Mouse (Mus musculus) limb, embryonic 14.5 days (tissue): ENCODE measurements at regions not wholly inside any gene's neighbourhood (a gene's known extent, or its start where the extent isn't known, plus 50 kb on each side); places are given as distances from the start of the nearest gene placed in this dataset.

ENCODE experiments used
- ATAC-seq: fragments of 200-750 bp; cut with Nextera tagmentation; 2 replicates; pipeline ENCODE4 v1.8.0; 2017; ENCODE audit warnings: low read depth, moderate number of reproducible peaks, moderate TSS enrichment; ENCODE audit not compliant: low FRiP score
- DNase-seq: peaks from one replicate; pipeline ENCODE4 v3.0.0-alpha.2; 2015; ENCODE audit warnings: low spot score
- H3K27ac ChIP-seq: fragments of 300-500 bp; sonication (generic); replicated peaks from 2 replicates; pipeline ENCODE4 v1.5.1; 2014; ENCODE audit warnings: low read depth, mild to moderate bottlenecking, low read length, moderate library complexity, mixed read lengths
- H3K27me3 ChIP-seq: fragments of 300-500 bp; sonication (generic); 2 replicates; pipeline ENCODE4 v1.6.1; 2014; ENCODE audit warnings: low read length, mixed read lengths; ENCODE audit not compliant: control insufficient read depth, insufficient read depth
- H3K36me3 ChIP-seq: fragments of 300-500 bp; sonication (generic); 2 replicates; pipeline ENCODE4 v1.6.1; 2014; ENCODE audit warnings: mild to moderate bottlenecking, low read length, moderate library complexity, mixed read lengths; ENCODE audit not compliant: control insufficient read depth, insufficient read depth
- H3K4me1 ChIP-seq: fragments of 300-500 bp; sonication (generic); 2 replicates; pipeline ENCODE4 v1.6.1; 2014; ENCODE audit warnings: antibody characterized with exemption, low read length, mixed read lengths; ENCODE audit not compliant: control insufficient read depth, insufficient read depth
- H3K4me2 ChIP-seq: fragments of 300-500 bp; sonication (generic); replicated peaks from 2 replicates; pipeline ENCODE4 v1.6.1; 2014; ENCODE audit warnings: low read depth, mild to moderate bottlenecking, low read length, moderate library complexity; ENCODE audit not compliant: severe bottlenecking
- H3K4me3 ChIP-seq: fragments of 300-500 bp; sonication (generic); replicated peaks from 2 replicates; pipeline ENCODE4 v1.5.1; 2014; ENCODE audit warnings: low read length
- H3K9ac ChIP-seq: fragments of 300-500 bp; sonication (generic); 2 replicates; pipeline ENCODE4 v1.6.1; 2014; ENCODE audit warnings: mild to moderate bottlenecking, low read depth, low read length, moderate library complexity; ENCODE audit not compliant: severe bottlenecking
- H3K9me3 ChIP-seq: fragments of 300-500 bp; sonication (generic); 2 replicates; pipeline ENCODE4 v1.6.1; 2016; ENCODE audit warnings: low read length; ENCODE audit not compliant: control insufficient read depth
- POLR2A ChIP-seq: fragments of 200-500 bp; IDR thresholded peaks from 2 replicates; pipeline ENCODE4 v1.8.0; 2012; ENCODE audit warnings: inconsistent platforms, mild to moderate bottlenecking, moderate library complexity, borderline replicate concordance; ENCODE audit not compliant: insufficient read depth, insufficient read length; ENCODE audit errors: extremely low read depth
- WGBS: fragments of 180-500 bp; shearing (Covaris S2); extraction: QIAGEN DNeasy Blood & Tissue Kit; methylation state at CpG from one replicate; pipeline ENCODE4 v1.1.7; 2014; 5-methylcytosine and 5-hydroxymethylcytosine counted together

- no peaks in the 10 kb centered on the region for H3K27me3 ChIP-seq
- no peak overlapping the region for H3K4me2 ChIP-seq
- H3K9ac ChIP-seq = no peak overlapping the region
- DNase-seq (no peak), ATAC-seq (no peak)
- H3K27ac ChIP-seq = no peak overlapping the region
- TF ChIP-seq POLR2A = no peak
- H3K9me3 ChIP-seq = no peaks in the 10 kb centered on the region
- H3K4me1 ChIP-seq = no peaks in the 10 kb centered on the region
- H3K4me3 ChIP-seq = no peak overlapping the region
- no peaks in the 10 kb centered on the region for H3K36me3 ChIP-seq
- 69% methylated on average over 4 of the region's 4 CpGs for WGBS
Measured at GRCm38 (mm10) chr8:97315497-97315896, 1427.2 kb upstream of the Got2 start.

- Histone ChIP-seq H3K27ac (no peak overlapping the region), H3K4me1 (no peaks in the 10 kb centered on the region), H3K4me2 (no peak overlapping the region), H3K27me3 (no peaks in the 10 kb centered on the region), H3K9me3 (no peaks in the 10 kb centered on the region), H3K4me3 (no peak overlapping the region), H3K9ac (no peak overlapping the region), H3K36me3 (no peaks in the 10 kb centered on the region)
- ATAC-seq = no peak
- DNase-seq = no peak
- WGBS = 54% methylated on average over 7 of the region's 7 CpGs
- no peak for TF ChIP-seq POLR2A
Measured at GRCm38 (mm10) chr8:97308304-97308703, 1420.0 kb upstream of the Got2 start.

GRCm38 (mm10) chr8:97270582-97270981 is 1382.2 kb upstream of the Got2 start:
- H3K36me3 ChIP-seq = no peaks in the 10 kb centered on the region
- no peak overlapping the region for H3K4me3 ChIP-seq
- H3K27me3 ChIP-seq = no peaks in the 10 kb centered on the region
- H3K4me2 ChIP-seq = no peak overlapping the region
- no peak overlapping the region for H3K27ac ChIP-seq
- WGBS = 34% methylated on average over 3 of the region's 3 CpGs
- H3K9ac ChIP-seq = no peak overlapping the region
- ATAC-seq (no peak), DNase-seq (no peak)
- no peak for TF ChIP-seq POLR2A
- H3K4me1 ChIP-seq = no peaks in the 10 kb centered on the region
- H3K9me3 ChIP-seq = no peaks in the 10 kb centered on the region

GRCm38 (mm10) chr8:97260964-97261363 is 1372.6 kb upstream of the Got2 start:
- Histone ChIP-seq H3K4me1 (peaks cover 3% of the 10 kb centered on the region; the same call in 1 of the 2 replicates), H3K9ac (no peak overlapping the region), H3K27me3 (no peaks in the 10 kb centered on the region), H3K4me2 (no peak overlapping the region), H3K9me3 (no peaks in the 10 kb centered on the region), H3K36me3 (no peaks in the 10 kb centered on the region), H3K27ac (no peak overlapping the region), H3K4me3 (no peak overlapping the region)
- peak; percentile 34; the same call in 1 of the 2 replicates for ATAC-seq
- DNase-seq = peak; percentile 79
- no peak for TF ChIP-seq POLR2A
- WGBS = 43% methylated on average over 1 of the region's 1 CpGs

- no peak overlapping the region for H3K9ac ChIP-seq
- H3K36me3 ChIP-seq = no peaks in the 10 kb centered on the region
- H3K27ac ChIP-seq = no peak overlapping the region
- no peak overlapping the region for H3K4me2 ChIP-seq
- H3K27me3 ChIP-seq = no peaks in the 10 kb centered on the region
- H3K9me3 ChIP-seq = no peaks in the 10 kb centered on the region
- H3K4me3 ChIP-seq = no peak overlapping the region
- H3K4me1 ChIP-seq = peaks cover 3% of the 10 kb centered on the region; the same call in 1 of the 2 replicates
- ATAC-seq (no peak), DNase-seq (no peak)
- no peak for TF ChIP-seq POLR2A
Measured at GRCm38 (mm10) chr8:97254169-97254568, 1365.8 kb upstream of the Got2 start.

GRCm38 (mm10) chr8:97252232-97252631 is 1363.9 kb upstream of the Got2 start:
- Histone ChIP-seq H3K27me3 (no peaks in the 10 kb centered on the region), H3K36me3 (no peaks in the 10 kb centered on the region), H3K27ac (no peak overlapping the region), H3K4me1 (peaks cover 3% of the 10 kb centered on the region; the same call in 1 of the 2 replicates), H3K4me2 (peak overlapping the region; percentile 28; the same call in 1 of the 2 replicates), H3K9ac (no peak overlapping the region), H3K9me3 (no peaks in the 10 kb centered on the region), H3K4me3 (no peak overlapping the region)
- DNase-seq (peak; percentile 9), ATAC-seq (no peak)
- 43% methylated on average over 3 of the region's 3 CpGs for WGBS
- TF ChIP-seq POLR2A = no peak
